18 mouse cellular contexts compared by ENCODE assay signal in genomic region chr7:138448519-138448918, GRCm38 (mm10). TPM values are rescaled to one million over a fixed set of nuclear protein-coding genes. Genes with fewer than 3 reads are reported as not detected.
"Had no signal": no experiment of that assay in that cellular context is flagged by ENCODE, and none has a peak within 500 bp of the region (broad histone marks: within the 10 kb centered on the region; RNA-seq: fewer than 3 reads in every experiment).

No protein-coding gene starts in this region.

- H3K9ac ChIP-seq: liver, embryonic 12.5 days; liver, embryonic 14.5 days; lung, embryonic 14.5 days; midbrain, embryonic 12.5 days; neural tube, embryonic 12.5 days; stomach, embryonic 15.5 days had no signal

- H3K36me3 ChIP-seq: liver, embryonic 12.5 days; midbrain, embryonic 12.5 days; neural tube, embryonic 12.5 days; stomach, embryonic 15.5 days had no signal

- DNase-seq: lung, adult 18-20 months; lung, embryonic 14.5 days; lung, postnatal 10 days; lung, postnatal 4 days; right cerebral cortex, postnatal 14 days; thymus, postnatal 14 days; thymus, postnatal 36 days had no signal

- H3K27me3 ChIP-seq: liver, embryonic 12.5 days; megakaryocyte, embryonic 14.5 days; midbrain, embryonic 12.5 days; neural tube, embryonic 12.5 days; stomach, embryonic 15.5 days had no signal

- H3K4me2 ChIP-seq: liver, embryonic 12.5 days; lung, embryonic 14.5 days; midbrain, embryonic 12.5 days; neural tube, embryonic 12.5 days; stomach, embryonic 15.5 days had no signal

- H3K27ac ChIP-seq: liver, embryonic 12.5 days; liver, embryonic 14.5 days; neural tube, embryonic 12.5 days; stomach, embryonic 15.5 days; stomach, postnatal 0 days had no signal

- H3K4me1 ChIP-seq: liver, embryonic 12.5 days; megakaryocyte, embryonic 14.5 days; midbrain, embryonic 12.5 days; neural tube, embryonic 12.5 days; stomach, embryonic 15.5 days had no signal

- ATAC-seq: liver, embryonic 12.5 days had no signal

- H3K4me3 ChIP-seq: liver, embryonic 12.5 days; megakaryocyte, embryonic 14.5 days; midbrain, embryonic 12.5 days; neural tube, embryonic 12.5 days; stomach, embryonic 15.5 days had no signal

- H3K9me3 ChIP-seq: liver, embryonic 12.5 days; midbrain, embryonic 12.5 days; neural tube, embryonic 12.5 days; stomach, embryonic 15.5 days had no signal

RNA-seq across cellular contexts. Expression of gene Tcerg1l, which starts 51.0 kb away (rescaled TPM):
- total RNA-seq: liver, adult 2 months; monocyte, adult 5-6 weeks; neutrophil, adult 5-6 weeks had no signal
- polyA plus RNA-seq: liver, adult 2 months; liver, embryonic 16.5 days had no signal
